Mouse (Mus musculus): ENCODE data around the gene Ccdc71. TPM values are rescaled to one million over a fixed set of nuclear protein-coding genes. Genes with fewer than 3 reads are reported as not detected.

The Ccdc71 gene
- polyA plus RNA-seq, 1 experiment: 18.1 TPM

GRCm38 (mm10) chr9:108485301-108485875, 25.1 kb downstream of the Ccdc71 start:
- no peak for DNase-seq (ENCODE audit: low read depth, low spot score)
- 93% methylated on average over 19 of the region's 19 CpGs for WGBS

GRCm38 (mm10) chr9:108486973-108487530, 26.7 kb downstream of the Ccdc71 start:
- no peak for DNase-seq (ENCODE audit: low read depth, low spot score)
- 95% methylated on average over 8 of the region's 8 CpGs for WGBS

DNA sequence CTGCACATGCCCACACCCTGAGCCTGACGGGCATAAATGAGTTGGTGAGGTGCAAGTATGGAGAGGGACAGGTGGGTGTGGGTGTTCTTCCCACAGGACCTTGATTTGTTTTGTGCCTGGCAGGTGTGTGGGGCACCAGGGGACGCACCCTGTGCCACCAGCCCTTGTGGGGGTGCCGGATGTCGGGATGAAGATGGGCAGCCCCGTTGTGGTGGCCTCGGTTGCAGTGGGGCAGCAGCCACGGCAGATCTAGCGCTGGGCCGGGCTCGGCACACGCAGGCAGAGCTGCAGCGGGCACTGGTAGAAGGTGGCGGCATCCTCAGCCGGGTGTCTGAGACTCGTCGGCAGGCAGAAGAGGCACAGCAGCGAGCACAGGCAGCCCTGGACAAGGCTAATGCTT, 28.1 kb downstream of the Ccdc71 start:
- DNase-seq (ENCODE audit: low read depth, low spot score): no peak
- 94% methylated on average over 17 of the region's 17 CpGs for WGBS

DNA sequence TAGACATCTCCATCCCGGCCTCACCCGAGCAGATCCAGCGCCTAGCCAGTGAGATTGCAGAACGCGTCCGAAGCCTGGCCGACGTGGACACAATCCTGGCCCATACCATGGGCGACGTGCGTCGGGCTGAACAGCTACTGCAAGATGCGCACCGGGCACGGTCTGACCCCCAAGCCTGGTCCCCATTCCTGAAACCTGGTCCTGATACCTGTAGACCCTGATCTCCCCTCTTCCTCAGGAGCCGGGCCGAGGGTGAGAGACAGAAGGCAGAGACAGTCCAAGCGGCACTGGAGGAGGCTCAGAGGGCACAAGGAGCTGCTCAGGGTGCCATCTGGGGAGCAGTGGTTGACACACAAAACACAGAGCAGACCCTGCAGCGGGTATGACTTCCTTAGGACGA, 28.9 kb downstream of the Ccdc71 start:
- DNase-seq (ENCODE audit: low read depth, low spot score): no peak
- 98% methylated on average over 20 of the region's 20 CpGs for WGBS

DNA sequence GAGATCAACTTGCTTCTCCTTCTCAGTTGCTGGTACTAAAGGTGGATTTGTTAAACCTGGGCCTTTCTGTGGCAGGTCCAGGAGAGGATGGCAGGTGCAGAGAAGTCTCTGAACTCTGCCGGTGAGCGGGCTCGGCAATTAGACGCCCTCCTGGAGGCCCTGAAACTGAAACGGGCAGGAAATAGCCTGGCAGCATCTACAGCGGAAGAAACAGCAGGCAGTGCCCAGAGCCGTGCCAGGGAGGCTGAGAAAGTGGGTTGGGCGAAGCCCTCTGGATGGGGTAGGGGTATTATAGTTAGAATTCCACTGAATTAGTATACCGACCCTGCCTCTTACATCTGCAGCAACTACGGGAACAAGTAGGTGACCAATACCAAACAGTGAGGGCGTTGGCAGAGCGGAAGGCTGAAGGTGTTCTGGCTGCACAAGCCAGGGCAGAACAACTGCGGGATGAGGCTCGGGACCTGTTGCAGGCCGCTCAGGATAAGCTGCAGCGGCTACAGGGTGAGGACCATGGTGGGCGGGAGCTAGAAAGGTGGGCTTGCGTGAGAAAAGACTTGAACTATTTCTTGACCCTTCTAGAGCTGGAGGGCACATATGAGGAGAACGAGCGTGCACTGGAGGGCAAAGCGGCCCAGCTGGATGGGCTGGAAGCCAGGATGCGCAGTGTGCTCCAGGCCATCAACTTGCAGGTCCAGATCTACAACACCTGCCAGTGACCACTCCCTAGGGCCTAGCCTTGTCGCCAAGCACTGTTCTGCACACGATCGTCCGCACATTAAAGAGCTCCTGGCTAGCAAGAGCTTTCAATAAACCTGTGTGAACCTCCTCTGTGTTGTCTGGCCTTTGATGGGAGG, 29.6 kb downstream of the Ccdc71 start:
- DNase-seq (ENCODE audit: low read depth, low spot score): no peak

DNA sequence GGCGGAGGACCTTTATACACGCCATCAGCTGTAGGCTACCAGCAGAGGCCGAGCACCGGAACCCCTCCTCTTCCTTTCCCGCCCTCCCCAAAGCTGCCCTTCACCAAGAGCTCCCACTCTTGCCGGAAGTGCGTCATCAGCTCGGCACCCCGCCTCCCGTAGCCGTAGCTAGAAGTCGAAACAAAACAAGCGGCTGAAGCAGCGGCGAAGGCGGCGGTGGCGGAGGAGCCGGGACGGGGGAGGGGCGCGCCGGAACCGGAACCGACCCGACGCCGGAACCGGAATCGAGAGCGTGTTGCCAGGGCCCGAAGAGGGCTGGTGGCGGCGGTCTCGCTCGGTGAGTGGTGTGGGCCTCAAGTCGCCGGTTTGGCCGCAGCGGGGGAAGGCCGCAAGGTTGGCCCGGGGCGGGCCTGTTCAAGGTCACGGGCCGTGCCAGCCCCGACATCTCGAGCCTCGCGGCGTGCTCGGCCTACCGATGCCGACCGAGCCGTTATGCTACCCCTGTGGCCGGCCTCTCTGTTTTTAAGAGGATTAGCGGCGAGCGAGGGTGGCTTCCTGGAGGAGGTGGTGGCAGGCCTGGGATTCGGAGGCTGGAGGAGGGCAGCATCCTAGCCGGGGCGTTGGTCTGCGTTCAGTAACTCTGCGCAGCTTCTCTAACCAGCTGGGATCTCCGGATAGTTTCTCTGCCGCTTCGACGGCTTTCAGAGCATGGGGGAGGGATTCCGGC, 30.4 kb downstream of the Ccdc71 start, which contains the start of gene Usp19:
Gene Usp19, plus strand, starts transcription at position 44 of the 727 bp plus-strand sequence.
- DNase-seq (ENCODE audit: low read depth, low spot score): peak; percentile 92
- under 1% methylated on average over 69 of the region's 69 CpGs for WGBS

More for the DNA sequence above, 29.6 kb downstream of the Ccdc71 start:
- 38% methylated on average over 26 of the region's 26 CpGs for WGBS

DNA sequence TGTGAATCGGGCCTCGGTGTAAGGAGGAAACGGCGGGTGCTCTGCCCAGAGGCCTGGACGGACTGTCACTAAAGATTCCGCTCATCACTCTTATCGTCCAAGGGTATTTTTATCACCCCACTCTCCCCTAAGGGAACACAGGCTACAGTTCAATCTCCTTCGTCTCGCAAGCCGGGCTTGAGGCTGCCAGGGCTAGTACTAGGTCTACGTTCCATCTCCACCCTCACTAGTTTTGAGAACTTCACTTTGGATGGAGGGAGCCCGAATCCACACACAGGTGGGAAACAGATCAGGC, 30.9 kb downstream of the Ccdc71 start:
- under 1% methylated on average over 12 of the region's 12 CpGs for WGBS
- no peak for DNase-seq (ENCODE audit: low read depth, low spot score)

GRCm38 (mm10) chr9:108492043-108492750, 31.9 kb downstream of the Ccdc71 start:
- 61% methylated on average over 16 of the region's 16 CpGs for WGBS
- DNase-seq (ENCODE audit: low read depth, low spot score): no peak

DNA sequence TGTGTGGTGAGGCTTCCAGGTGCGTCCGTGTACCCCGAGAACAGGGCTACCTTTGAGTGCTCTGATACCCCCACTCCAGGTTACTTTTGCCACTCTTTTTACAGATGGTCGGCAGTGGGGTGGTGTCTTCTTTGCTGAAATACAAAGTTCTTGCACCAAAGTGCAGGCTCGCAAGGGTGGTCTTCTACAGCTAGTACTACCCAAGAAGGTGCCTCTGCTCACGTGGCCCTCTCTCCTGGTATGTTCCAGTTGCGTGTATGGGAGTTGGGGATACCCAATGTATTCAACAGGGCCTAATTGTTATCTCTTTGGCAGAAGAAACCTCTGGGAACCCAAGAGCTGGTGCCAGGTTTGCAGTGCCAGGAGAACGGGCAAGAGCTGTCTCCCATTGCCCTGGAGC, 32.9 kb downstream of the Ccdc71 start:
- WGBS: 95% methylated on average over 8 of the region's 8 CpGs
- no peak for DNase-seq (ENCODE audit: low read depth, low spot score)

DNA sequence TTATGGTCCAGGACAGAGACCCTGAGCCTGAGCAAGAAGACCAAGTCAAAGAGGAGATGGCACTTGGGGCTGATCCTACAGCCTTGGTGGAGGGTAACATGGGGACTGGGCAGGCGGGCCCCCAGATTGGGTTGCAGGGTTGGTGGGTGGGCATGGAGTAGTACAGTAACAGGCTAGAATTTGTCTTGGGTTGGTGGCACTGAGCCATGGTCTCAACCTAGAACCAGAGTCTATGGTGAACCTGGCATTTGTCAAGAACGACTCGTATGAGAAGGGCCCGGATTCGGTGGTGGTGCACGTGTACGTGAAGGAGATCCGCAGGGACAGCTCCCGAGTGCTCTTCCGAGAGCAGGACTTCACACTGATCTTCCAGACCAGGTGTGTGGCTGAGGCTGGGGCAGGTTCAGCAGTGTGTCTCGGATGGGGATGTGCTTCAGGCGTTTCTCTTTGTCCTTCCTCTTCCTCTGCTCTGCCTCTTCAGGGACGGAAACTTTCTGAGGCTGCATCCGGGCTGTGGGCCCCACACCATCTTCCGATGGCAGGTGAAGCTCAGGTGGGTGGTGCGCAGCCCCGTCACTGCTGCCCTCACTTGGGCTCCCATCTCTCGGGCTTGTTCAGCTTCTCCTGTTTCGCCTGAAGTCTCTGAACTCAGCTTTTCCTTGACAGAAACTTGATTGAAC, 34.0 kb downstream of the Ccdc71 start:
- 92% methylated on average over 19 of the region's 19 CpGs for WGBS
- no peak for DNase-seq (ENCODE audit: low read depth, low spot score)

DNA sequence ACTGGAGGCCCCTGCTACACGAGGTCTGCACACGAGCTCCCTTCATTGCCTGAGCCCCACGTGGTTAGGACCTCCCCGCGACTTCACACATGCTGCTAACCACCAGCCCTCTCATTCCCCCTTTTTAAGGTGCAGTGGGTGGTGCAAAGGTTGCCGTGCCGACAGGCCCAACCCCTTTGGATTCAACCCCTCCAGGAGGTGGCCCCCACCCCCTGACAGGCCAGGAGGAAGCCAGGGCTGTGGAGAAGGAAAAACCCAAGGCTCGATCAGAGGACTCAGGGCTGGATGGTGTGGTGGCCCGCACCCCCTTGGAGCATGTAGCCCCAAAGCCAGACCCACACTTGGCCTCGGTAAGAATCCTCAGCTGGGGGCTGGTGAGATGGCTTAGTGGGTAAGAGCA, 34.6 kb downstream of the Ccdc71 start:
- no peak for DNase-seq (ENCODE audit: low read depth, low spot score)
- 86% methylated on average over 10 of the region's 10 CpGs for WGBS

- WGBS: 92% methylated on average over 7 of the region's 7 CpGs
- no peak for DNase-seq (ENCODE audit: low read depth, low spot score)
Observed at GRCm38 (mm10) chr9:108499231-108499630, 38.9 kb downstream of the Ccdc71 start.

GRCm38 (mm10) chr9:108499943-108500342, 39.6 kb downstream of the Ccdc71 start:
- no peak for DNase-seq (ENCODE audit: low read depth, low spot score)
- 92% methylated on average over 15 of the region's 15 CpGs for WGBS

- WGBS: 86% methylated on average over 7 of the region's 7 CpGs
- no peak for DNase-seq (ENCODE audit: low read depth, low spot score)
Observed at GRCm38 (mm10) chr9:108506901-108507300, 46.6 kb downstream of the Ccdc71 start.

GRCm38 (mm10) chr9:108507619-108508434, 47.5 kb downstream of the Ccdc71 start, which contains the start of gene Qars:
Qars (plus strand) TSS chr9:108507706.
- peak; percentile 99 for DNase-seq (ENCODE audit: low read depth, low spot score)
- WGBS: under 1% methylated on average over 37 of the region's 37 CpGs

- WGBS: 81% methylated on average over 7 of the region's 7 CpGs
- no peak for DNase-seq (ENCODE audit: low read depth, low spot score)
Observed at GRCm38 (mm10) chr9:108508776-108509175, 48.4 kb downstream of the Ccdc71 start.

Measured in large intestine, adult 2 months (tissue).